Mouse (Mus musculus): ENCODE measurements around the gene Synj2.

DNA sequence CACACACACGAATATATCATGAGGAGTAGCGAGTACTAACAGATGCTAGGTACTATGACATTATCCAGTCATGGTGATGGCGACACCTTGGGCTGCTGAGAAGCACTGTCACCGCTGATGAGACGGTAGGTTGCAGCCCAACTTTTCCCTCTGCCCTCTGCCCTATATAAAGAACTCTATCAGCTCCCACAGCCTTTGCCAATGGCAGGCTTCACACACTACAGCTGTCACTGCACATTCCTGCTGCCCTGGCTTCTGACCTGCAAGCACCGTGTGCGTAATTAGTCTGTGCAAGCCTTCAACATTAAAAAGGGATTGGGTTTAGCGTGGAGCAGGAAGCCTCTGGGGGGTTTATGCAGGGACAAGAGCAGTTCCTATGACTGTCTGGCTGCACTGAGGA lies 121.7 kb downstream of the Synj2 start:
- TF ChIP-seq POLR2A (IDR thresholded peaks at IDR 0.05; ENCODE audit: low read depth, low read length) (no peak), CTCF (conservative IDR thresholded peaks at IDR 0.05; ENCODE audit: insufficient read depth, insufficient read length, low read depth, low read length) (no peak)

Measured in kidney, adult 2 months (tissue).